Mouse (Mus musculus) liver, embryonic 14.5 days (tissue): ENCODE results near the gene Olfr2. TPM values are rescaled to one million over a fixed set of nuclear protein-coding genes. Genes with fewer than 3 reads are reported as not detected.

Experiments
- ATAC-seq: fragments of 200-750 bp; cut with Nextera tagmentation; 2 replicates; pipeline ENCODE4 v1.8.0; 2017; ENCODE audit warnings: moderate number of reproducible peaks, mild to moderate bottlenecking, moderate library complexity; ENCODE audit not compliant: insufficient read depth
- DNase-seq, 3 experiments: peaks; one replicate each; pipeline ENCODE4 v3.0.0-alpha.2; 2012 to 2013; ENCODE audit warnings: low read depth in 3 of 3, low spot score in 3 of 3
- H3K27ac ChIP-seq: fragments of 300-500 bp; sonication (generic); 2 replicates; pipeline ENCODE4 v1.5.1; 2014; ENCODE audit warnings: moderate library complexity, mild to moderate bottlenecking, control low read depth, inconsistent platforms
- H3K27me3 ChIP-seq: fragments of 300-500 bp; sonication (generic); 2 replicates; pipeline ENCODE4 v1.6.1; 2014; ENCODE audit warnings: mild to moderate bottlenecking, low read length, moderate library complexity; ENCODE audit not compliant: control insufficient read depth, insufficient read depth
- H3K36me3 ChIP-seq: fragments of 300-500 bp; sonication (generic); replicated peaks from 2 replicates; pipeline ENCODE4 v1.6.1; 2014; ENCODE audit warnings: low read depth; ENCODE audit not compliant: control insufficient read depth, insufficient read depth
- H3K4me1 ChIP-seq, 2 experiments: fragments of 200-500 bp in 1 of 2; fragments of 300-500 bp in 1 of 2; sonication (generic) in 1 of 2; replicated peaks; 2 replicates each; pipeline ENCODE4 v1.6.1; 2012 to 2014; ENCODE audit warnings: antibody characterized with exemption in 1 of 2, inconsistent platforms in 1 of 2, low read length in 1 of 2; ENCODE audit not compliant: control insufficient read depth in 2 of 2, insufficient read depth in 2 of 2
- H3K4me2 ChIP-seq: fragments of 300-500 bp; sonication (generic); 2 replicates; pipeline ENCODE4 v1.6.1; 2014; ENCODE audit warnings: low read depth, mild to moderate bottlenecking, control low read depth, moderate library complexity
- H3K4me3 ChIP-seq, 2 experiments: fragments of 200-500 bp in 1 of 2; fragments of 300-500 bp in 1 of 2; sonication (generic) in 1 of 2; 2 replicates each; pipeline ENCODE4 v1.5.1; 2012 to 2014; ENCODE audit warnings: low read depth in 2 of 2, low read length in 2 of 2, mild to moderate bottlenecking in 2 of 2, control low read depth in 1 of 2, inconsistent platforms in 1 of 2, moderate library complexity in 1 of 2; ENCODE audit not compliant: insufficient read depth in 1 of 2
- H3K9ac ChIP-seq: fragments of 300-500 bp; sonication (generic); replicated peaks from 2 replicates; pipeline ENCODE4 v1.6.1; 2014; ENCODE audit warnings: mild to moderate bottlenecking, control low read depth, moderate library complexity
- H3K9me3 ChIP-seq: fragments of 300-500 bp; sonication (generic); 2 replicates; pipeline ENCODE4 v1.6.1; 2016; ENCODE audit warnings: low read length, mixed read lengths; ENCODE audit not compliant: control insufficient read depth
- CTCF ChIP-seq: IDR thresholded peaks from 2 replicates; pipeline ENCODE4 v1.5.1; 2016; ENCODE audit warnings: antibody characterized with exemption, low read depth, control low read depth
- EP300 ChIP-seq: IDR thresholded peaks from 2 replicates; pipeline ENCODE4 v1.6.1; 2016; ENCODE audit warnings: antibody characterized with exemption, low read depth
- WGBS: fragments of 180-500 bp; shearing (Covaris S2); extraction: QIAGEN DNeasy Blood & Tissue Kit; methylation state at CpG from one replicate; pipeline ENCODE4 v1.1.7; 2014; ENCODE audit not compliant: insufficient replicate concordance; 5-methylcytosine and 5-hydroxymethylcytosine counted together
- polyA plus RNA-seq, 2 experiments: library from polyadenylated mRNA; depleted of rRNA in 1 of 2; stranded (reverse) in 1 of 2; unstranded in 1 of 2; fragments of >200 nt; fragmentation: Nextera tagmentation in 1 of 2; extraction: Ambion mirVana in 1 of 2; gene quantifications; 2 replicates each; pipeline versions ENCODE4 v1.2.1 to v1.2.3; 2012 to 2014

Gene Olfr2
- polyA plus RNA-seq, 2 experiments = not detected

DNA sequence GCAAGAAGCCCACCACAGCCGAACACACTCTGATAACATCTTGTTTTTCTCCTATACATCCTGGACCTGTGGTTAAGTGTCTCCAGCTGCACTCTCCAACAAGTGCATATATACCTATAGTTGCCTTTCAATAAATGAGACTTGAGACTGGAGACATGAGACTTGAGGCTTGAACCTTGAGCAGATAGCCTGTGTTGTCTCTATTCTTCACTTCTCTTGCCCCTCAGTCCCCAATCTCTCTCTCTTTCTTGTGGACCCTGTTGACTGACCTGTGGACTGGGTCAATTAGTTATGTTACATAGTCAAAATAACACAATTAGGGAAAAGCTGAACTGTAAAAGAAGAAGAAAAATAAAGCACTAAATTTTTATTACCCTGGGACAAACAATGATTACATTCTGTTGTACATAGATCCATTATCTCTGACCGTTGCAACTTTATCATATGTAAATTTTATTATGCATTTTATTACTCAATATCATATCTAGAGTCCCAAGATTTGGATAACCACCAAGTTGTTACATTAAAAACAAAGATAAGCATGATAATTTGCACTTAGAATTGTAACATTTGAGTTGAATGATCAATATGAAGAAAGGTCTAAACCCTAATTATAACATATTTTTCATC lies 34.2 kb upstream of the Olfr2 start:
- H3K9ac ChIP-seq = no peak overlapping the region
- H3K36me3 ChIP-seq = no peaks in the 10 kb centered on the region
- H3K27me3 ChIP-seq = no peaks in the 10 kb centered on the region
- H3K27ac ChIP-seq = no peak overlapping the region
- ATAC-seq (no peak), DNase-seq (no peak)
- no peaks in the 10 kb centered on the region for H3K4me1 ChIP-seq
- TF ChIP-seq EP300 (no peak), CTCF (no peak)
- H3K9me3 ChIP-seq = no peaks in the 10 kb centered on the region
- 28% methylated on average over 2 of the region's 2 CpGs for WGBS
- H3K4me3 ChIP-seq = no peak overlapping the region
- no peak overlapping the region for H3K4me2 ChIP-seq

DNA sequence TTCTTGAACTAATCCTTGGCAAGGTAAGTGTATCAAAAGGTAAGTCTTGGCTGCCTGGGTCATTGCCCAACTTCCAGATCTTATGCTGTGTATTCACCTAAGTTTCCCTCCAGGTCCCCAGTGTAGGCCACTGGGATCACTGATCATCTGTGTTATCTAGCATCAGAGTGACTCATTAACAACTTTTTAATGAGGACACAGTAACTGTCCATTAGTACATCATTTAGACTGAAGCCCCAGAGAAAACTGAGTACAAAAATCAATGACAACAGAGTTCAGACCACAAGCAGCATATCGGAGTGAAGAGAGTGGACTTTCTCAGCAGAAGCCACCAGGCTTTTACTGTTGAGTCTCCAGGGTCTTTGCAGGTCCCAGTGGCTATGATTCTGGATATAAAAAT lies 25.0 kb upstream of the Olfr2 start, which contains the start of gene Olfr713:
TSS of gene Olfr713 (plus strand) at position 301 of the 400 bp plus-strand sequence.
- no peaks in the 10 kb centered on the region for H3K27me3 ChIP-seq

DNA sequence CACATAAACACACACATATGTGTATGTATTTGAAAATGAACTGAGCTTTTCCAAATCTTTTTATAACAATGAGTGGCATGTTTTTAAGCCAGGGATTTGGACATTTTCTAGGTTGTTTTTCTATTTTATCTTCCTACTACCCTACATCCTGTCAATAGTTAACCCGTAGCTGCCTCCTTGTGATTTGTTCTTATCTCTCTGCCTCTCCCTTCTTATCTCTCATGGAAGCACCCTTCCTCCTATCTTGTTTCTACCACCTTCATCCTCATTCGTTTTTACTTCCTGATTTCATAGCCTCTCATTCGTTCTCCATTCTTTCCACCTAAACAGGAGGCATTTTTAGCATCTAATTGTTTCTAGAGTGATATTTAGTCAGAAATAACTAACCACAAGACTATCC lies 1.7 kb downstream of the Olfr2 start:
- H3K27ac ChIP-seq = no peak overlapping the region

More for the DNA sequence above, 25.0 kb upstream of the Olfr2 start, which contains the start of gene Olfr713:
- no peaks in the 10 kb centered on the region for H3K9me3 ChIP-seq
- H3K36me3 ChIP-seq = no peaks in the 10 kb centered on the region
- no peak within 1 kb of the TSS for H3K4me3 ChIP-seq
- 80% methylated on average over 1 of the region's 1 CpGs for WGBS
- no peak within 1 kb of the TSS for H3K9ac ChIP-seq
- no peaks in the 10 kb centered on the region for H3K4me1 ChIP-seq
- DNase-seq = no peak
- no peak within 1 kb of the TSS for H3K27ac ChIP-seq
- H3K4me2 ChIP-seq = no peak within 1 kb of the TSS
- no peak for TF ChIP-seq EP300
- TF ChIP-seq CTCF = no peak
- no peak for ATAC-seq

DNA sequence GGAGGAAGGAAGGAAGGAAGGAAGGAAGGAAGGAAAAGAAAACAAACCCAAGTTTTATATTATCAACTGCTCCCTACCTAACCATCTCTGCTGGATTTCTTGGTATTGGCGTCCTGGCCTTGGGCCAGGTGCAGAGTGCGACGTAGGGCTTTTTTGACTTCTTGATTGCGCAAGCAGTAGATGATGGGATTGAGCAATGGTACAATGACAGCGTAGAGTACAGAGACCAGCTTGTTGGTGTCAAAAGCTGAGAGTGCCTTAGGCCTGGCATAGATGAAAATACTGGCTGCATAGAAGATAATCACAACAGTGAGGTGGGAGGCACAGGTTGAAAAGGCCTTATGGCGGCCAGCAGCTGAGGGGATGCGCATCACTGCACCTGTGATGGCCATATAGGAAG lies 5.1 kb downstream of the Olfr2 start:
- H3K9me3 ChIP-seq = no peaks in the 10 kb centered on the region
- no peaks in the 10 kb centered on the region for H3K36me3 ChIP-seq
- no peak overlapping the region for H3K4me3 ChIP-seq
- no peak overlapping the region for H3K4me2 ChIP-seq
- TF ChIP-seq EP300 (no peak), CTCF (no peak)
- H3K4me1 ChIP-seq = no peaks in the 10 kb centered on the region
- ATAC-seq = no peak
- H3K27me3 ChIP-seq = no peaks in the 10 kb centered on the region
- no peak for DNase-seq
- H3K9ac ChIP-seq = no peak overlapping the region
- H3K27ac ChIP-seq = no peak overlapping the region
- 74% methylated on average over 7 of the region's 7 CpGs for WGBS

More for the DNA sequence above, 1.7 kb downstream of the Olfr2 start:
- H3K9me3 ChIP-seq = no peaks in the 10 kb centered on the region
- no peak overlapping the region for H3K4me3 ChIP-seq
- H3K27me3 ChIP-seq = no peaks in the 10 kb centered on the region
- no peak for TF ChIP-seq EP300
- no peak for TF ChIP-seq CTCF
- H3K4me2 ChIP-seq = no peak overlapping the region
- no peak for ATAC-seq
- 5% methylated on average over 3 of the region's 3 CpGs for WGBS
- H3K9ac ChIP-seq = no peak overlapping the region
- no peaks in the 10 kb centered on the region for H3K36me3 ChIP-seq
- H3K4me1 ChIP-seq = no peaks in the 10 kb centered on the region
- DNase-seq = no peak

DNA sequence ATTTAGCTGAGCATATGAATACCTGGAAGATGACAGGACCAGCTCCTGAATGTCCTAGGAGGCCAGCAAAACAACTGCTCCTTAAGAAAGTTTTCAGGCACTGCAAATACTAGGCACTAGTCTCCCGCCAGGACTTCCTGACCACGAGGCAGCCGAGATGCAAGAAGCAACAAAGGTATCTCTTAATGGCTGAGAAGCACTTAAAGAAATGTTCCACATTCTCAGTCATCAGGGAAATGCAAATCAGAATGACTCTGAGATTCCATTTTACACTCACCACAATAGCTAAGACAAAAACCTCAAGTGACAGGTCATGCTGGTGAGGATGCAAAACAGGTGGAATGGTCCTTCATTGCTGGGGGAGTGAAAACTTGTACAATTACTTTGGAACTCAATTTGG lies 20.6 kb downstream of the Olfr2 start:
- DNase-seq = no peak
- Histone ChIP-seq H3K4me1 (no peaks in the 10 kb centered on the region), H3K4me2 (no peak overlapping the region), H3K4me3 (no peak overlapping the region), H3K9me3 (no peaks in the 10 kb centered on the region), H3K27me3 (no peaks in the 10 kb centered on the region), H3K27ac (no peak overlapping the region), H3K9ac (no peak overlapping the region), H3K36me3 (no peaks in the 10 kb centered on the region)
- 70% methylated on average over 3 of the region's 3 CpGs for WGBS
- no peak for ATAC-seq
- TF ChIP-seq CTCF (no peak), EP300 (no peak)
